Mouse (Mus musculus): ENCODE measurements around the gene Efemp2.

DNA sequence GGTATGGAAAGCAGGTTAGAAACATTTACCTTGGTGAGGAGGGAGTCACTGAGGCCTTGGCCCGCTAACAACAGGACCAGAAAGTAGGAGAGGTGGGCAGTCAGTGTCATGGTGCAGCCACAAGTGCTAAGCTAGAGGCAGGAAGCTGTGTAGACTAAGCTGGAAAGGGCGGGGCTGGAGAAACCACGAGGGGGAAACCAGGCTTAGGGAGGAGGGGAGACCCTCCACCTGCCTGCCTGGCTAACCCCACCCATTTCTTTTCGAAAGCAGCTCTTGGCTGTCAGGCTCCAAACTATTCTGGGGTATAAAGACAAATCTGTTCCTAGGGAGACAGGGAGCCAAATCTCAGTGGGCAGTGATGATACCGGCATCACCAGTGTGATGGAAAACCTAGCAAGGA, 5.4 kb upstream of the Efemp2 start, which contains the start of gene Ctsw:
- no peak for TF ChIP-seq CTCF (IDR thresholded peaks at IDR 0.05)
- no peak for TF ChIP-seq EP300 (IDR thresholded peaks at IDR 0.05)

All from lung, postnatal 0 days (tissue).